Mouse (Mus musculus): ENCODE measurements at regions not wholly inside any gene's neighbourhood (a gene's known extent, or its start where the extent isn't known, plus 50 kb on each side); places are given as distances from the start of the nearest gene placed in this dataset.

GRCm38 (mm10) chr13:84783017-84783937 lies 405.9 kb upstream of the Ccnh start:
- no peaks in the 10 kb centered on the region for H3K4me1 ChIP-seq (ENCODE audit: control insufficient read depth in 2 of 2, insufficient read depth in 2 of 2, low read length in 2 of 2)
- no peak overlapping the region for H3K9ac ChIP-seq (ENCODE audit: low read length)
- H3K27me3 ChIP-seq (ENCODE audit: control insufficient read depth, insufficient read depth, low read length), result no peaks in the 10 kb centered on the region
- H3K4me3 ChIP-seq (ENCODE audit: control insufficient read depth in 1 of 2, insufficient read depth in 1 of 2, low read depth in 1 of 2, low read length in 2 of 2), result no peak overlapping the region
- no peak for ATAC-seq (ENCODE audit: insufficient number of reproducible peaks, insufficient read depth, low FRiP score, low read depth)
- no peak overlapping the region for H3K4me2 ChIP-seq (ENCODE audit: low read length)
- 32% methylated on average over 4 of the region's 4 CpGs for WGBS
- H3K9me3 ChIP-seq (ENCODE audit: control insufficient read depth, low read length), result no peaks in the 10 kb centered on the region
- H3K36me3 ChIP-seq (ENCODE audit: control insufficient read depth, insufficient read depth, low read length), result no peaks in the 10 kb centered on the region
- no peak overlapping the region for H3K27ac ChIP-seq (replicated peaks in 1 of 2; ENCODE audit: control insufficient read depth in 1 of 2, insufficient read depth in 1 of 2, low read depth in 2 of 2, low read length in 2 of 2)

DNA sequence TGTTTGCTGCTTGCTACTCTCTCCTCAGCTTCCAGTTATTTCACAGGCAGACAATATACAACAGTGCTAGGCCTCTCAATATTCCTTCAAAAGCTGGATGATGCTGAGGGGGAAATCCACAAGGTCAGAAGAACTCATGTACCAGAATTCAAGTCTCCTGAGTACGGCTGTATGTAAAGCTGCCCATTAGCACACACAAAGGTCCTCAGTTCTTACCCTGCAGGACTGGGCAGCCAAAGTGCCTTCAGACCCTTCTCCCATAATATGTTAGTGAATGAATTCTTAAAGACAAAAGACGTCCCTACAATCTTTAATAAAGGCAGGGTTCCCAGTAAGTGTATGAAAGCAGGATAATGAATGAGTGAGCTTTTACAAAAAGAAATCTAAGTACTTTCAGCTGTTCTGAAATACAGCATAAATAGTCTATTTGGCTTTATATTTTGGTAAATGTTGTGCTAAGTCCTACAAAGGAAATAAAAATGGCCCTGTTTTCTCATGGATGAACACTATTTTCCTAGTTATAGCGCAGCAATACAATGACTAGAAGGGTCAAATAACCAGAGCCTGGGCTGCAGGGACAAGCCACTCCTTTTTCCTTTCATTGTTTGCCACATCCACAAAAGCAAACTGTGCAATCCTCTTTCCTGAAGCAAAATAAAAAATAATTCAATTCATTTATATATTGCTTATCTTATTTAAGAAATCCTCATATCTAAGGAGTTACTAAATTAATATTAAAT lies 384.8 kb upstream of the Ccnh start:
- WGBS, result 64% methylated on average over 3 of the region's 3 CpGs
- H3K4me3 ChIP-seq (ENCODE audit: control insufficient read depth in 1 of 2, insufficient read depth in 1 of 2, low read depth in 1 of 2, low read length in 2 of 2), result no peak overlapping the region
- H3K9me3 ChIP-seq (ENCODE audit: control insufficient read depth, low read length), result no peaks in the 10 kb centered on the region
- no peak for ATAC-seq (ENCODE audit: insufficient number of reproducible peaks, insufficient read depth, low FRiP score, low read depth)
- H3K9ac ChIP-seq (ENCODE audit: low read length), result no peak overlapping the region
- no peak overlapping the region for H3K27ac ChIP-seq (replicated peaks in 1 of 2; ENCODE audit: control insufficient read depth in 1 of 2, insufficient read depth in 1 of 2, low read depth in 2 of 2, low read length in 2 of 2)
- no peaks in the 10 kb centered on the region for H3K4me1 ChIP-seq (ENCODE audit: control insufficient read depth in 2 of 2, insufficient read depth in 2 of 2, low read length in 2 of 2)
- no peaks in the 10 kb centered on the region for H3K36me3 ChIP-seq (ENCODE audit: control insufficient read depth, insufficient read depth, low read length)
- H3K4me2 ChIP-seq (ENCODE audit: low read length), result no peak overlapping the region
- no peaks in the 10 kb centered on the region for H3K27me3 ChIP-seq (ENCODE audit: control insufficient read depth, insufficient read depth, low read length)

DNA sequence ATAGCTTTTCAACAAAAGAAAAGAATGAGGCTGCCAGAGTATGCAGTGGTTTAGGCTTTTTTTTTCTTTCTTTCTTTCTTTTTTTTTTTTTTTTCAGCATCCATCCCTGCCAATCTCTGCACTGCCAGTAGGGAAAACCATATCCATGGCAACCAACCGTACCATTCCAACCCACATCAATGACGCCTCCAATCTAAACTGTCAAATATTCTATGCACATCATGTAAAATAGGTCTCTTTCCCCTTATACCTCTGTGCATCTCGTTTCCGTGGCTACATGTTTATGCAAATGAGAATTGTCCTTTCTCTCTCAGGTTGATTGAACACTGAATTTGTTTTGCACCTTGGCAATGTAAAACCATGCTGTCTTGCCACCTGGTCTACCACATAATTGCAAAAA lies 384.0 kb upstream of the Ccnh start:
- H3K27me3 ChIP-seq (ENCODE audit: control insufficient read depth, insufficient read depth, low read length), result no peaks in the 10 kb centered on the region
- no peak overlapping the region for H3K9ac ChIP-seq (ENCODE audit: low read length)
- no peaks in the 10 kb centered on the region for H3K9me3 ChIP-seq (ENCODE audit: control insufficient read depth, low read length)
- WGBS, result 75% methylated on average over 4 of the region's 4 CpGs
- no peak for ATAC-seq (ENCODE audit: insufficient number of reproducible peaks, insufficient read depth, low FRiP score, low read depth)
- H3K36me3 ChIP-seq (ENCODE audit: control insufficient read depth, insufficient read depth, low read length), result no peaks in the 10 kb centered on the region
- no peak overlapping the region for H3K4me3 ChIP-seq (ENCODE audit: control insufficient read depth in 1 of 2, insufficient read depth in 1 of 2, low read depth in 1 of 2, low read length in 2 of 2)
- no peaks in the 10 kb centered on the region for H3K4me1 ChIP-seq (ENCODE audit: control insufficient read depth in 2 of 2, insufficient read depth in 2 of 2, low read length in 2 of 2)
- H3K4me2 ChIP-seq (ENCODE audit: low read length), result no peak overlapping the region
- no peak overlapping the region for H3K27ac ChIP-seq (replicated peaks in 1 of 2; ENCODE audit: control insufficient read depth in 1 of 2, insufficient read depth in 1 of 2, low read depth in 2 of 2, low read length in 2 of 2)

DNA sequence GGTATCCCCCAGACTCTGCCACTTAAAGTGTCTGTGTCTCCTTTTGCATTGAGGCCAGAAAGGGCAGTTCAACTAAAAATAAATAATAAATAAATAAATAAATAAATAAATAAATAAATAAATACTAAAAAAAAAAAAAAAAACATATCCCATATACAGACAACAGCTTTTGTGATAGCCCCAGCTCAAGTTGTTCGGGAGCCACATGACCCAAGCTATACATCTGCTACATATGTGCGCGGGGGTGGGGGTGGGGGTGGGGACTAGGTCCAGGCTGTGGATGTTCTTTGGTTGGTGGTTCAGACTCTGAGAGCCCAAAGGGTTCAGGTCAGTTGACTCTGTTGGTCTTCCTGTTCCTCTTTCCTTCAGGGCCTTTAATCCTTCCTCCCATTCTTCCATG lies 379.6 kb upstream of the Ccnh start:
- Histone ChIP-seq H3K4me3 (ENCODE audit: control insufficient read depth in 1 of 2, insufficient read depth in 1 of 2, low read depth in 1 of 2, low read length in 2 of 2) (no peak overlapping the region), H3K9me3 (ENCODE audit: control insufficient read depth, low read length) (no peaks in the 10 kb centered on the region), H3K27me3 (ENCODE audit: control insufficient read depth, insufficient read depth, low read length) (no peaks in the 10 kb centered on the region), H3K36me3 (ENCODE audit: control insufficient read depth, insufficient read depth, low read length) (no peaks in the 10 kb centered on the region), H3K27ac (replicated peaks in 1 of 2; ENCODE audit: control insufficient read depth in 1 of 2, insufficient read depth in 1 of 2, low read depth in 2 of 2, low read length in 2 of 2) (no peak overlapping the region), H3K9ac (ENCODE audit: low read length) (no peak overlapping the region), H3K4me1 (ENCODE audit: control insufficient read depth in 2 of 2, insufficient read depth in 2 of 2, low read length in 2 of 2) (no peaks in the 10 kb centered on the region), H3K4me2 (ENCODE audit: low read length) (no peak overlapping the region)
- no peak for ATAC-seq (ENCODE audit: insufficient number of reproducible peaks, insufficient read depth, low FRiP score, low read depth)
- 79% methylated on average over 3 of the region's 3 CpGs for WGBS

Measured in heart, embryonic 14.5 days (tissue).